Mouse (Mus musculus): Measurements from ENCODE around the gene Llgl2.

Gene Llgl2

GRCm38 (mm10) chr11:115903384-115904230 is 79.8 kb downstream of the Llgl2 start:
- DNase-seq (ENCODE audit: low spot score in 2 of 2) = no peak

DNA sequence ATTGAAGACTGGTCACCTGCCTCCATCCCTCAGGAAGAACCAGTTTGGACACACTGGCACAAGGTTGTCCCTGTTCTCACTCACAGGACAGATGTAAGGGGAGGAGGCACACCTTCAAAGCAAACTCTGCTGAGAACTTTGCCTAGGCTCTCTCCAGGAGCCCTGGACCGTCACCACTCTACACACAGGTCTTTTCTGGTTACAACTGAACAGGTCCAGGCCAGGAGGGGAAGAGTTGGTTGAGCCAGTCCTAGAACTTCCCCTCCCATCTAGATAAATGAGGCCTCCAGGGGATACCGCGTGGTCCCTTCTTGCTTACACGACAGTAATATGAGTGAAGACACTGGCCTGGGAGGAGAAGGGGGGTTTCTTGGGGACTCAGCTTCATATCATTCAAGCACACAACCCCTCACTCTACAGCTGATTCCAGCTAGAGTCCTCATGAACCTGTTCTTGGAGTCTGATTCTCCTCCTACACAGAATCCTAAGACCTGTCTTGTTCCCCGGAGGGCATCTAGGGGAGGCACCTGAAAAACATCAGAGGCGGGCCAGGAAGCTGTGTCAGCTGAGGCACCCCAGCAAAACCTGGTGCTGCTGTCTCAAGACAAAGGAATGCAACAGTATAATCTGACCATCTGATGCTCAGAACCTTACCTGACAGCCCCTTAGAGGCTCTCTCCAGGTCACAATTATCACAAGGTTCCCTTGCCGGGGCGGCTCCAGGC is 80.5 kb downstream of the Llgl2 start:
- no peak for DNase-seq (ENCODE audit: low spot score in 2 of 2)
